Mouse (Mus musculus) cerebellum, postnatal 36 days (tissue): ENCODE measurements around the gene Ssbp2.

Experiments used
- DNase-seq, 2 experiments: peaks; one replicate each; pipeline ENCODE4 v3.0.0; 2021 to 2022; ENCODE audit warnings: mixed read lengths in 2 of 2

Gene Ssbp2

GRCm38 (mm10) chr13:91529821-91530220 is 69.7 kb downstream of the Ssbp2 start:
- DNase-seq: no peak

DNA sequence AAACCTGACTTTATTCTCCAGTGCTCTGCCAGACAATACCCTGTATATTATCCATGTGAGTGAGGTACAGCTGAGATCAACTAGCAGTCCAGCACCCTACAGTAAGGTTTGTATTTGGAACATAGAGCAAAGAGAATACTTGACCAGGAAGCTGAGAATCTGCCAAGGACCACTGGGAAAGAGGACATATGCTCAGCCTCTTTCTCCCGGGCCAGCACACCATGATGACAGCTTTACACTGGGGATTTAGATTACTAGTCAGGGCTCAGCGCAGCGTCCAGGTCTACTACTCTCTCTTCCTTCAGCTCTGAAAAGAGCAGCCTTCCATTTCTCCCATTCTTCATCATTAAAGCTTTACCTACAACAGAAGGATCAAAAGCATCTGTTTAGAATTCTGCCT is 76.6 kb downstream of the Ssbp2 start:
- DNase-seq: no peak

DNA sequence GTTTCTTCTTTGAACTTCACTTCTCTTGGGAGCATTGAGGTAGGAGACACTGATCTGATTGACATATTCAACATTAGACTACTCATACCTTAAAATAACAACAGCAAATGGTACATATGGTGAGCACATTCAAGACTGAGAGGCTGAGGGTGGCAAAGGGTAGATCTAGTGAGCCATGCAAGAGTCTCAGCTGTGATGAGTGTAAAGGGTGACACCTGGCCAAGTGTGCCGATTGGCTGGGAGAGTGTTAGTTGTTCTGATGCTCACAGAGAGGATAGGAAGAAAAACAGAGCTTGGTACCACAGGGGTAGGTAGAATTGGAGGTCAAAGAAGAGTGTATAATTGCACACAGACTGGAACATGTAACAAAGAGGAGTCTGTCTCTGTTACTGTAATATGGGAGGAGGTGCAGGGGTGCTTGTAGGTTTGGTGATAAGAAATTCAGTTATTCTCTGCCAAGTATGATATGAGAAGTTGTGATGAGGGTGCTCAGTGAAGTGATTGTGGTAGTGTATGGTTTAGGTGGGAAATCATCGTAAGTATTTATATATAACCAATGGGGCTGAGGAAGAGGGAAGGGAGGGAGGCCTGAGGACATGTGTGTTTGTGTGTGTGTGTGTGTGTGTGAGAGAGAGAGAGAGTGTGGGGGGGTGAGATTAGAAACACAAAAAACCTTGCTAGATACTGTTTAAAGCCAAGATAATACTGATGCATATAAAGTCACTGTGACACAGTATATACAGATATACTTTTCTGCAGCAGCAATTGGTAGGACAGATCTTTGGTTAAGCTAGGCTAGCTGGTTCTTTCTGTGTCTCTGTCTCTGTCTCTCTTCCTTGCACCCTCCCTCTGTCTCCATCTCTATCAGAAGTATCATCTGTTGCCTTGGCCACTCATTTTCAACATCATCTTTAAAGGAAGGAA is 80.3 kb downstream of the Ssbp2 start:
- no peak for DNase-seq

DNA sequence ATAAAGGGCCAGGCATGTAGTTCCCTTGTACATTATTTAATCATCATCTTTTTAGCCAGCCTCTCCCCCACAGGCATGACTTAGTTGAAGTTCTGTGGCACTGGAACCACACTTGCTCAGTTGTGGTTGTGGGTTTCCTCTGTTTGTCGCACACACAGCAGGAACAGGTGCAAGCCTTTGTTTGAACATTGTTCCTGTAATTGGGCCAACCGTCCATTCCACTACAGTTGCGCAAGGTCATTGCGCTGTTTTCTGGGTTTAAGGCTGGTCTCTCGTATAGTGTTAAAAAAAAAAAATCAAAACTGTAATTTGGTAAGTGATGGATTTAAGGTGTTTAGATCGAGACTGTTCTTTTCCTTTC is 81.0 kb downstream of the Ssbp2 start:
- no peak for DNase-seq

- no peak for DNase-seq
These were observed 83.5 kb downstream of the Ssbp2 start for GRCm38 (mm10) chr13:91543555-91543954.

DNA sequence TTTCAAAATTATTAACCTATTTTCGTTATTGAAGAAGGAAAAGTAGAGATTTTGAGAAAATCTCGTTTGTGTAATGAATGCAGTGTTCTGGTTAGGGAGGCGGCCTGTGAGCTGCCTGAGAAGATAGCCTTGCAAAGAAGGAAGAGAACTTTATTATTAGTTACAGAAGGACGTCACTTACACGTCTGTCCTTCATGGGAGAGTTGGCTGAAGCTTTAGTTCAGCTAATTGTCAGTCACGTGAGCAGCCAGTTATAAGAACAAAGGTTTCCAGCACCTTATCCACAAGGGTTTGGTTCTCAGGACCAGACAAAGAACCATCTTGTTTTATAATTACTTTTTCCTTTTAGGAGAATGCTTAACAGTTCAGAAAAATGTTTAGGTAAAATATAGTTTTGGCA is 104.0 kb downstream of the Ssbp2 start:
- DNase-seq: no peak

DNA sequence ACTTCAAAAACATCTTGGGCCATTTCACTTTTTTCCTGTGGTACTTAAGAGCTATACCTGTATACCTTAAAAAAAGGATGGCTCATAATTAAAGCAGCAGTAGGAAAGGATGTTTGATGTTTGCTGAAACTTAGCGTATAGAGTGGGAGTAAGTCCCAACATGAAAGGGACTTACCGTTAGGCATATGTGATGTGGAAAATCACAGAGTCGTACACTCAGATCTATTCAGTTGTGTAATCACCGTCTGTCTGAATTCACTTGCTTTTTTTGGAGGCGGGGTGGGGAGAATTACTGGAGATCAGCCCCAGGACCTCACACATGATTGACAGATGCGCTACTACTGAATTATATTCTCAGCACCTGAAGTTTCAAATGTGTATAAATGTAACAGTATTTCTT is 104.7 kb downstream of the Ssbp2 start:
- DNase-seq: no peak

DNA sequence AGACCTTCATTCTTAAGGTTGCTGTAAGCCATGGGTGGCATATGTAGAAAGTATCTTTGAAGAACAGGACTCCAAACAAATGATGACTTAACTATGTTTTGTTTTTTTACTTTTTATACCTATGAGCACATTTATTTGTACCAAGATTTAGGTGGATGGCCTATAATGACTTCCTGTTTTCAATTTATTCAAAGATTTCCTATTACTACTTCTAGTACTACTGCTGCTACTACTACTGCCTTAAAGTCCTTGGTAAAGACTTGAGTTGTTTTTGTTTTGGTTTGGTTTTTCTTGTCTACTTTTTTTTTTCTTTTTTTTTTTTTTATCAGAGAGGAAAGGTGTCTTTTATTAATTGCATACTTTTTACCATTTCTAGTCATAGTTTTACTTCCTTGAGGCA is 121.4 kb downstream of the Ssbp2 start:
- DNase-seq: no peak

DNA sequence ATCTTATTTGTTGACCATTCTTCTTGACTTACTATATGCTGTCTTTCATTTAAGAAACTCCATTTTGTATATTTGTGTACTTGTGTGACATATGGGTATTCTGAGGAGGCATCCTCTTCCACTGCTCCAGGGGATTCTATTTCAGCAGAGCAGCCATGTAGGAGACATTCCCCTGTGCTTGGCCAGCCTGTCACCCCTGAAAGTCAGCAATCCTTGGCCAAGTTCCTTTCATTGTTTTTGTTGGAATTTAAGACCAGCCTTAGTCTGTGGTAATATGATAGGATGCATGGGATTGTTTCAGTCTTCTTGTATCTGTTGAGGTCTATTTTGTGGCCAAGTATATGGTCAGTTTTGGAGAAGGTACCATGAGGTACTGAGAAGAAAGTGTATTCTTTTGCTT is 122.1 kb downstream of the Ssbp2 start:
- DNase-seq: no peak

GRCm38 (mm10) chr13:91586368-91586767 is 126.3 kb downstream of the Ssbp2 start:
- DNase-seq: no peak

DNA sequence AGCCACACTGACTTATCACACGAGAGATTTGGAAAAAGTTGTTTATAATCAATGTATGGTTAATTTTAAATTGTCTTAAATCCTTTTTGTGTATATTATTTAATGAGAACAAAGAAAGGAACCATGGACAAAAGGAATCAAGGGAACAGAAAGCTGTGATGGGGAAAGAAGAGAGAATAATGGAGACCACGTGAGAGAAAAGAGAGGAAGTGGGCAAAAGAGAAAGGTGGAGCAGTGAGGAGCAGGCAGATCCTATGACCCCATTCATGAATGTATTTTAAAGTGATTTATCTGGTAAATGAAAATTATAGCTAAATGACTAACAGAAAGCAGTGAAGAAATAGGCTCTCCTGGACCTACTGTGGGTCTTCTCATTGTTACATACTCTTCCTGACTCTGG is 128.4 kb downstream of the Ssbp2 start:
- DNase-seq: no peak

DNA sequence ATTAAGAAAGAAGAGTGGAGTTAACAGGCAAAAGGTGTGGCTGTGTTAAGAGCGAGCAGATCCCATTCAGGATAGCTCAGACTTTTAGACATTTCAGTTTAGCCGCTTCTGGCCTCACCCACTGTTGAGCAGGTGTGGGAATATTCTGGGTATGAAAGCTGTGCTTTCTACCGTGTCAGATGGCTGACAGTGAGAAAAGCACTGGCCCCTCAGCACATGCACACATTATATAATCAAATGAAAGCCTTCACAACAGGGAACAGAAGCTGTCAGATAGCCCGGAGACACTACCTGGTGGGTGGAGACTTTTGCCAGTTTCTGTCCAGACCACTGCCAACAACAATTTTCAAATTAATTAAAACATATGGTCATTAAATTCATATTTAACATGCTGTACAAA is 131.8 kb downstream of the Ssbp2 start:
- peak; percentile 36 to 42 for DNase-seq

- no peak for DNase-seq
These were observed 135.2 kb downstream of the Ssbp2 start for GRCm38 (mm10) chr13:91595284-91595683.

GRCm38 (mm10) chr13:91599594-91599993 is 139.5 kb downstream of the Ssbp2 start:
- DNase-seq: no peak

DNA sequence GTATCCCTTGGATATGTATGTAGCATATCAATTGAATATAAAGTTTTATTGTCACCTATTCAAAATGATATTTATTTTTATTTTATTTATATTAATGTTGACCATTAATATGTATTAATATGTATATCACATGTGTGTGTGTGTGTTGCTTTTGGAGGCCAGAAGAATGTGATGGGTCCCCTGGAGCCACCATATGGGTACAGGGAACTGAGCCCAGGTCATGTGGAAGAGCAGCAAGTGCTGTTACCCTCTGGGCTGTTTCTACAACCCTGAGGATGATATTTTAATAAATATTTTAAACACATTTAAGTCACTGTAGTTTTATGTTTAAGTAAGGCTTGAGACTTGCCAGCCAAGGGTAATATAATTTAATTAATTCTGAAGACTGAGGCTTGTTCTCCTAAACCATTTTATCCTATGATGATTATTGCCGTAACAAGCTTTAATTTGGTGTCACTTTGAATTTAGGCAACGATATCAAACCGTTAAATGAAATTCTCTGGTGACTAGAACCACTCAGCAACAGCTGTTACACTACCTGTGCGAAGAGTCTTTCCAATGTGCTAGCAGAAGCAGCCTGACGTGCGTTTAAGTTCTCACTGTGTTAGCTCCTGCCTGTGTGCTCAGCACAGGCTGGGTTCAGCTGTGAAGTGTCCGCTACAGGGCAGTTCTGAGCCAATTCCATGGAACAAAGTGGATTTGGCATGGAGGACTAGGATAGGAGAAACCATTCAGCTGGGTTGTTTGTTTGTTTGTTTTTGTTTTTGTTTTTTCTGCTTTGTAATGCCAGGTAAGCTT is 145.2 kb downstream of the Ssbp2 start:
- DNase-seq: no peak

DNA sequence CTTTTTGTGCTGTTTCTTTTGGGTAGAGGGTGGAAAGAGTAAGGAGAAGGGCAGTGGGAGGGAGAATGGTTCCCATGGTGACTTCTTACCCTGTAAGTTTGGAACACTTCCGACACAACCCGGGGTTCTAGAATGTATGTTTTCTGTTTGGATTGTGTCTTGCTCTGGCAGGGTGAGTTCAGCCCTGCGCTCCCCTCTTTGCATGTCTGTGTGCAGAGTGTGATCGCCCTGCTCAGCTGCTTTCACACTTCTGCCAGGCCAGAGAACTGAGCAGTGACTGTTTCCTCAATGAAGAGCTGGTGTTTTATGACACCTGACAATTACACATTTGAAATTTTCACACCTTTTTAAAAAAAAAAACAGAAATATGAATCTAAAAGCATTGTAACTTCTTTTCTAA is 150.5 kb downstream of the Ssbp2 start:
- no peak for DNase-seq

DNA sequence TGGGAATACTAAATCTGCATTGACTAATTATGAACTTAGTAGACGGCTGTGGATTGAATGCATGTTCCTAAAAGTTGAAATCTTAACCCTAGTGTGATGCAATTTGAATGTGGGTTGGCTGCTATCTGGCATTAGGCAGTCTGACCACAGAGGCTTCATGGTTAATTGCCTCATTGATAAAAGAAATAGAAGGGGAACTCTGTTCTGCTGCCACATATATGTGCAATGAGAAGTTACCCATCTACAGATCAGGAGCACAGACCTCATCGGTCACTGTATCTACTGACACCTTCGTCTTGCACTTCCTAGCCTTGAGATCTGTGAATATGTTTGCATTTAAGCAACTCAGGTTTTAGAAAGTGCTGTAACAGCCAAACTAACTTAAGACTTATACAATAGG is 151.8 kb downstream of the Ssbp2 start:
- no peak for DNase-seq

- no peak for DNase-seq
These were observed 152.5 kb downstream of the Ssbp2 start for GRCm38 (mm10) chr13:91612578-91612977.

- no peak for DNase-seq
These were observed 156.0 kb downstream of the Ssbp2 start for GRCm38 (mm10) chr13:91616050-91616449.

GRCm38 (mm10) chr13:91616876-91617275 is 156.8 kb downstream of the Ssbp2 start:
- DNase-seq: no peak

DNA sequence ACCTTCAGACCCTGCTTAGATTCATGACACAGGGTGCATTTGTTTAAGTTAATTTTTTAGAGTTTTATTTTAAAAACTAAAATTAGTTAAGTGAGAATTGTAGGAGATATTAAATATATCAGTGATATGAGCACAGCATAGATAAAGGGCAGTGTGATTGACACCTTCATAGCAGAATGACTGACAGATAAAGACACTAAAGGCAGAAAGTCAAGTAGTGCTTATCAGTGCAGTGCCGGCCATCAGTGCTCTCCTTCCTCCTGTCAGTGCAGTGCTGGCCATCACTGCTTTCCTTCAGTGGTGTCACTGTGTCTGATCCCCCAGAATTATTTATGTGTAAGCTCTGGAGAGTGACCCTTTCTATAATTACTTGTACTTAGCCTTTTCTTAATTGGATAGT is 159.3 kb downstream of the Ssbp2 start:
- DNase-seq: no peak

DNA sequence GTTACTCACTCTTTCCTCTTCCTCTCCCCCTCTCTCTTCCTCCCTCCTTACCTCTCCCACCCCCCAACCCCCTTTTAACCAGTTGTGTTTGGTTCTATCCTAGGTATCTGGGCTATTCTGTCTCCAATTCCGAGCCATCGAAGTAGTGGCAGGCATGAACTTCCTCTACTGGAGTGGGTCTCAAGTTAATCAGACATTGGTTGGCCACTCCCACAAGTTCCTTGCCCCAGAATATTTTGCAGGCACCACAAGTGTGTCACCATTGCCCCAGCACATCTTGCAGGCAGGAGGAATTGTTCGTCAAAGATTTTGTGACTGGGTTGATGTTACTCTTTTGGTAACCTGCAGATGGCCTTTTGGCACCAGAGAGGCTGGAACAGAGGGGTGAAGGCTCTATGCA is 160.5 kb downstream of the Ssbp2 start:
- DNase-seq: no peak

DNA sequence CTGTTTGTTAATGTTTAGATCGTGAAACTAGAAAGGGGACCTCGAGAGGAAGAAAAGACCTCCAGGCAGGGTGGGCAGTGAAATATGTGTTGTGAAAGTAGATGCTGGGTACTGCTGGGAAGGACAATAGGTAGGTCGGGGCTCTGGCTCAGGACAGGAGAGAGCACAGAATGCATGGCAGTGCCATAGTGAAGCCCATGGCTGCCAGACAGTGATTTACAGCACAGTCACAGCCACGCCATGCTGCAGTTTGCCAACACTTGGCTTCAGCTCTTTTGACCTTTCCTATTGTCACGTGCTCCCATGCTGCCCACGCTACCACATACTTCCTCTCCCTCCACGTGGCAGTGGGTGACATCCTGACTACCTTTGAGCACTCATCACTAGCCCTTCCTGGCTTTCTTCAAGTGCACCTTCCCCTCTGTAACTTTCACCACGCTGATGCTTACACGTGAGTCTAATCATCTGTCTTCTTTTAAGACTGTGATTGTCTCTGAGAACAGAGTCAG is 171.3 kb downstream of the Ssbp2 start:
- DNase-seq: no peak

GRCm38 (mm10) chr13:91634123-91634522 is 174.0 kb downstream of the Ssbp2 start:
- DNase-seq: no peak
